Mouse (Mus musculus): ENCODE results near the gene Tiam2. TPM values are rescaled to one million over a fixed set of nuclear protein-coding genes. Genes with fewer than 3 reads are reported as not detected.
"Not testable (repeated sequence)": the region's sequence is repeated elsewhere in the genome, so short reads cannot be mapped to it uniquely, and the experiment has no call there.

The Tiam2 gene
- polyA plus RNA-seq, 1 experiment from 2014 or later, result 3.4 TPM

- Histone ChIP-seq H3K36me3 (no peaks in the 10 kb centered on the region), H3K4me2 (replicated peaks) (no peak overlapping the region), H3K9me3 (no peaks in the 10 kb centered on the region), H3K27ac (no peak overlapping the region), H3K4me1 (replicated peaks) (no peaks in the 10 kb centered on the region), H3K9ac (no peak overlapping the region), H3K27me3 (replicated peaks) (no peaks in the 10 kb centered on the region), H3K4me3 (replicated peaks) (no peak overlapping the region)
- ATAC-seq, result no peak
- 86% methylated on average over 2 of the region's 2 CpGs for WGBS
These were observed 21.4 kb downstream of the Tiam2 start for GRCm38 (mm10) chr17:3347800-3348199.

- Histone ChIP-seq H3K4me1 (replicated peaks) (no peaks in the 10 kb centered on the region), H3K4me2 (replicated peaks) (no peak overlapping the region), H3K9ac (no peak overlapping the region), H3K27me3 (replicated peaks) (no peaks in the 10 kb centered on the region), H3K4me3 (replicated peaks) (no peak overlapping the region), H3K9me3 (no peaks in the 10 kb centered on the region), H3K36me3 (no peaks in the 10 kb centered on the region), H3K27ac (no peak overlapping the region)
- 87% methylated on average over 5 of the region's 5 CpGs for WGBS
- no peak for ATAC-seq
These were observed 23.0 kb downstream of the Tiam2 start for GRCm38 (mm10) chr17:3349331-3349730.

GRCm38 (mm10) chr17:3349939-3350338, 23.6 kb downstream of the Tiam2 start:
- Histone ChIP-seq H3K9me3 (no peaks in the 10 kb centered on the region), H3K4me3 (replicated peaks) (no peak overlapping the region), H3K36me3 (no peaks in the 10 kb centered on the region), H3K27ac (no peak overlapping the region), H3K27me3 (replicated peaks) (no peaks in the 10 kb centered on the region), H3K4me1 (replicated peaks) (0 out of 2 replicates have a peak, but pooled peaks cover 2% of the 10 kb centered on the region), H3K9ac (no peak overlapping the region), H3K4me2 (replicated peaks) (no peak overlapping the region)
- ATAC-seq, result peak; percentile 56
- WGBS, result 72% methylated on average over 12 of the region's 12 CpGs

GRCm38 (mm10) chr17:3350405-3350804, 24.0 kb downstream of the Tiam2 start:
- no peak for ATAC-seq
- Histone ChIP-seq H3K4me1 (replicated peaks) (0 out of 2 replicates have a peak, but pooled peaks cover 4% of the 10 kb centered on the region), H3K27ac (no peak overlapping the region), H3K4me2 (replicated peaks) (no peak overlapping the region), H3K9ac (no peak overlapping the region), H3K9me3 (no peaks in the 10 kb centered on the region), H3K36me3 (no peaks in the 10 kb centered on the region), H3K27me3 (replicated peaks) (no peaks in the 10 kb centered on the region), H3K4me3 (replicated peaks) (no peak overlapping the region)
- 84% methylated on average over 4 of the region's 4 CpGs for WGBS

- Histone ChIP-seq H3K9ac (no peak overlapping the region), H3K4me1 (replicated peaks) (0 out of 2 replicates have a peak, but pooled peaks cover 4% of the 10 kb centered on the region), H3K9me3 (no peaks in the 10 kb centered on the region), H3K27ac (no peak overlapping the region), H3K4me3 (replicated peaks) (no peak overlapping the region), H3K4me2 (replicated peaks) (no peak overlapping the region), H3K27me3 (replicated peaks) (no peaks in the 10 kb centered on the region), H3K36me3 (no peaks in the 10 kb centered on the region)
- no peak for ATAC-seq
- WGBS, result 67% methylated on average over 4 of the region's 4 CpGs
These were observed 25.3 kb downstream of the Tiam2 start for GRCm38 (mm10) chr17:3351668-3352067.

GRCm38 (mm10) chr17:3353141-3353540, 26.8 kb downstream of the Tiam2 start:
- H3K4me3 ChIP-seq (replicated peaks); H3K4me1 ChIP-seq (replicated peaks); H3K9me3 ChIP-seq; H3K9ac ChIP-seq; ATAC-seq; H3K4me2 ChIP-seq (replicated peaks); H3K36me3 ChIP-seq; H3K27ac ChIP-seq; H3K27me3 ChIP-seq (replicated peaks): not testable (repeated sequence)
- WGBS, result 94% methylated on average over 10 of the region's 10 CpGs

GRCm38 (mm10) chr17:3354856-3355255, 28.5 kb downstream of the Tiam2 start:
- Histone ChIP-seq H3K4me3 (replicated peaks) (no peak overlapping the region), H3K27ac (no peak overlapping the region), H3K27me3 (replicated peaks) (no peaks in the 10 kb centered on the region), H3K36me3 (no peaks in the 10 kb centered on the region), H3K4me2 (replicated peaks) (no peak overlapping the region), H3K9me3 (no peaks in the 10 kb centered on the region), H3K4me1 (replicated peaks) (0 out of 2 replicates have a peak, but pooled peaks cover 4% of the 10 kb centered on the region), H3K9ac (no peak overlapping the region)
- no peak for ATAC-seq
- WGBS, result 42% methylated on average over 2 of the region's 3 CpGs

- Histone ChIP-seq H3K9ac (no peak overlapping the region), H3K4me2 (replicated peaks) (no peak overlapping the region), H3K9me3 (no peaks in the 10 kb centered on the region), H3K36me3 (no peaks in the 10 kb centered on the region), H3K4me1 (replicated peaks) (0 out of 2 replicates have a peak, but pooled peaks cover 4% of the 10 kb centered on the region), H3K27ac (no peak overlapping the region), H3K27me3 (replicated peaks) (no peaks in the 10 kb centered on the region), H3K4me3 (replicated peaks) (no peak overlapping the region)
- 81% methylated on average over 8 of the region's 8 CpGs for WGBS
- no peak for ATAC-seq
These were observed 30.4 kb downstream of the Tiam2 start for GRCm38 (mm10) chr17:3356633-3357365.

- 33% methylated on average over 1 of the region's 1 CpGs for WGBS
These were observed 33.9 kb downstream of the Tiam2 start for GRCm38 (mm10) chr17:3360236-3360635.

GRCm38 (mm10) chr17:3361751-3362150, 35.4 kb downstream of the Tiam2 start:
- no peak overlapping the region for H3K4me2 ChIP-seq (replicated peaks)
- no peaks in the 10 kb centered on the region for H3K27me3 ChIP-seq (replicated peaks)
- ATAC-seq, result no peak
- no peak overlapping the region for H3K27ac ChIP-seq
- H3K4me3 ChIP-seq (replicated peaks), result no peak overlapping the region
- H3K9me3 ChIP-seq, result no peaks in the 10 kb centered on the region
- no peaks in the 10 kb centered on the region for H3K4me1 ChIP-seq (replicated peaks)
- H3K36me3 ChIP-seq, result no peaks in the 10 kb centered on the region
- no peak overlapping the region for H3K9ac ChIP-seq
- 80% methylated on average over 2 of the region's 2 CpGs for WGBS

More at GRCm38 (mm10) chr17:3360236-3360635, 33.9 kb downstream of the Tiam2 start:
- Histone ChIP-seq H3K27ac (no peak overlapping the region), H3K9ac (no peak overlapping the region), H3K4me1 (replicated peaks) (no peaks in the 10 kb centered on the region), H3K4me2 (replicated peaks) (no peak overlapping the region), H3K4me3 (replicated peaks) (no peak overlapping the region), H3K36me3 (no peaks in the 10 kb centered on the region), H3K27me3 (replicated peaks) (no peaks in the 10 kb centered on the region), H3K9me3 (no peaks in the 10 kb centered on the region)
- ATAC-seq, result no peak

- Histone ChIP-seq H3K4me2 (replicated peaks) (no peak overlapping the region), H3K27ac (no peak overlapping the region), H3K9ac (no peak overlapping the region), H3K9me3 (no peaks in the 10 kb centered on the region), H3K4me3 (replicated peaks) (no peak overlapping the region), H3K4me1 (replicated peaks) (no peaks in the 10 kb centered on the region), H3K36me3 (no peaks in the 10 kb centered on the region), H3K27me3 (replicated peaks) (no peaks in the 10 kb centered on the region)
- no peak for ATAC-seq
- 80% methylated on average over 2 of the region's 2 CpGs for whole genome bisulfite sequencing
These were observed 36.8 kb downstream of the Tiam2 start for GRCm38 (mm10) chr17:3363216-3363615.

GRCm38 (mm10) chr17:3366741-3367140, 40.4 kb downstream of the Tiam2 start:
- Histone ChIP-seq H3K4me2 (replicated peaks) (no peak overlapping the region), H3K4me3 (replicated peaks) (no peak overlapping the region), H3K9me3 (no peaks in the 10 kb centered on the region), H3K27me3 (replicated peaks) (no peaks in the 10 kb centered on the region), H3K4me1 (replicated peaks) (peaks cover 6% of the 10 kb centered on the region), H3K9ac (no peak overlapping the region), H3K36me3 (no peaks in the 10 kb centered on the region), H3K27ac (no peak overlapping the region)
- no peak for ATAC-seq
- 91% methylated on average over 3 of the region's 3 CpGs for WGBS

- Histone ChIP-seq H3K9ac (no peak overlapping the region), H3K27me3 (replicated peaks) (no peaks in the 10 kb centered on the region), H3K4me3 (replicated peaks) (no peak overlapping the region), H3K4me1 (replicated peaks) (peaks cover 6% of the 10 kb centered on the region), H3K4me2 (replicated peaks) (no peak overlapping the region), H3K36me3 (no peaks in the 10 kb centered on the region), H3K27ac (no peak overlapping the region), H3K9me3 (no peaks in the 10 kb centered on the region)
- 39% methylated on average over 1 of the region's 1 CpGs for WGBS
- no peak for ATAC-seq
These were observed 42.0 kb downstream of the Tiam2 start for GRCm38 (mm10) chr17:3368386-3368785.
